Mouse (Mus musculus): ENCODE data around the gene Gas2l1. TPM values are rescaled to one million over a fixed set of nuclear protein-coding genes. Genes with fewer than 3 reads are reported as not detected.
"Not testable (repeated sequence)": the region's sequence is repeated elsewhere in the genome, so short reads cannot be mapped to it uniquely, and the experiment has no call there.

Gene Gas2l1
- 10 to 100 TPM; 19.0 to 21.2 TPM for total RNA-seq (2021)

GRCm38 (mm10) chr11:5065056-5065821 is at the start of gene Gas2l1:
Gene Gas2l1, minus strand, starts transcription at chr11:5065327.
- intact Hi-C loops (cut with DNase I) = loop anchor here (1.0 to 2.0 kb wide), 2 partner anchors 34 to 50 kb away; partner anchors contain the start of genes Ewsr1 and Rhbdd3

GRCm38 (mm10) chr11:5113645-5114044 is 48.5 kb upstream of the Gas2l1 start:
- no peak for DNase-seq (ENCODE audit: low spot score)
- intact Hi-C loops (cut with DNase I) = no loop called here

More at GRCm38 (mm10) chr11:5065056-5065821, at the start of gene Gas2l1:
- DNase-seq (ENCODE audit: low spot score) = peak; percentile 83

DNA sequence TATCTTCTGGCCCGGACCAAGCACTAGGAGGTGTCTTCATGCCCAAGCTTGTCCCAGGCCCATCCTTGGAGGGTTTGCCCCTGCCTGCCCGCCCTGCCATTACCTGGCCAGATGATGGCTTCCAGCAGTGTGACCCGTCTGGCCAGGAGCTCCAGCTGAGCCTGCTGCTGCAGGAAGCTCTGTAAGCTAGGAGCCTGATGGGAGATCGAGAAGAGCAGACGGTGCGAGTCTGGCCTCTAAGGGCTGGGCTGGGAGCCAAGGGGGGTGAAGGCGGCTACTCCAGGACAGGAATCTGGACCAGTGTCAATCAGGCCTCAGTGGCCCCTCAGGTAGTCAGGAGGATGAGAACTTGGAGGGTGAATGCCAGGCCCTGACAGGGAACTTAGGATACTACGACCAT is 44.3 kb upstream of the Gas2l1 start:
- intact Hi-C loops (cut with DNase I) = no loop called here
- DNase-seq (ENCODE audit: low spot score) = no peak

- intact Hi-C loops (cut with DNase I) = no loop called here
- no peak for DNase-seq (ENCODE audit: low spot score)
Measured at GRCm38 (mm10) chr11:5103986-5104509, 38.9 kb upstream of the Gas2l1 start.

DNA sequence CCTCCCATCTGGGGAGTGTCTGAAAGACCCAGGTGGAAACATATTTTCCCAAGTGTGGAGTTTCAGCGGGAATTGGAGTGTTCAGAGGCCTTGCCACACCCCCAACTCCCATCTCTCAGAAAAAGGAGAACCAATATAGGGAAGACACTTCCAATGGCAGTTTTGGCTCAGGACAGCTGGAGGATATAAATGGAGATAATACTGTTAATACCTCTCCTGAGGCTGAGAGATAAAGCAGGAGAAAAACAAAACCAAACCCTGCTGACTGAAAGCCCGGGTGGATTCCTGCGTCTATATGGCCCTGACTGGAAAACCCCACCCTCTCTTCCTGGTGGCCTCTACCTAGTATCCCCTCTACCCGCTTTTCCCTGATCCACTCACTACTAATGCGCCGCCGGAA is 37.3 kb upstream of the Gas2l1 start:
- intact Hi-C loops (cut with DNase I) = no loop called here
- no peak for DNase-seq (ENCODE audit: low spot score)

DNA sequence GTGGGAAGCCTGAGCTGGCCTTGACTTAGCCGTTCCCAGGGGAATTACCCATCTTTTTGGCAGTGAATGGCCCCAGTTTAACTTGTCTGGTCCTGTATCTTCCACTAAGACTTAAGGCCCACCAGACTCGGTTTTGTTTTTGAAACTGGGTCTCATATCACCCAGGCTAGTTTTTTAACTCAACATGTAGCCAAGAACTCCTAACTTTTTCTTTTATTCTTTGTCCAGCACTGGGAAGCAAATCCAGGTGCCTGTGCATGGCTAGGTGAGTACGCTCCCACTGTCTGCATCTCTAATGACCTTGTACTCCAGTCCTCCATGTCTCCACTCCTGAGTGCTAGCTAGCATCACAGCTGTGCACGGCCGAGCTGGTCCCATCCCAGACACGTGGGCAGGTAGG is 36.5 kb upstream of the Gas2l1 start:
- intact Hi-C loops (cut with DNase I) = no loop called here

DNA sequence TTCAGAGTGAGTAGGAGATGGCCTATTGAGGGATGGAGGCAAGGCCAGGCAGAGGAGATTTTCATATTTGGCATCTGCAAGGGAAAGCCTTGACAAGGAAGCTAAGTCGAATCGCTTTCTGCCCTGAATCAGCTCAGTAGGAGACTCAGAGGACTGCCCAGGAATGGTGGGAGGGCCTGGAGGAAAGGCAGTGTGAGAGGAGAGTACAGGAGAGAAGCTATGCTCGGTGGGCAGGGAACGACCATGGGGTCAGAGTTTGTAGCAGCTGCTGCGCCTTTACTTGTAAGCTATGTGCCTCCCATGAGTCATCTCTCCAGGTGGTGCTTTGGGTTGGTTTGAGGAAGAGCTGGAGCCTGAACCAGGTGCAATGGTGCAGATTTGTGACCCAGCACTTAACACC is 35.7 kb upstream of the Gas2l1 start:
- DNase-seq (ENCODE audit: low spot score) = no peak
- intact Hi-C loops (cut with DNase I) = no loop called here

More for the DNA sequence above, 36.5 kb upstream of the Gas2l1 start:
- no peak for DNase-seq (ENCODE audit: low spot score)

- intact Hi-C loops (cut with DNase I) = no loop called here
- DNase-seq (ENCODE audit: low spot score) = no peak
Measured at GRCm38 (mm10) chr11:5100283-5100682, 35.2 kb upstream of the Gas2l1 start.

GRCm38 (mm10) chr11:5099576-5100183 is 34.6 kb upstream of the Gas2l1 start:
- intact Hi-C loops (cut with DNase I) = loop anchor here (2.0 kb wide), 1 partner anchor 35 kb away; the partner anchor contains the start of gene Gas2l1
- DNase-seq (ENCODE audit: low spot score) = peak; percentile 68

GRCm38 (mm10) chr11:5098736-5099542 is 33.8 kb upstream of the Gas2l1 start, which contains the start of the genes Rhbdd3 and Ewsr1:
Gene Rhbdd3, plus strand, starts transcription at chr11:5098926.
Gene Ewsr1, minus strand, starts transcription at chr11:5099266.
- DNase-seq (ENCODE audit: low spot score) = peak; percentile 94
- intact Hi-C loops (cut with DNase I) = loop anchor here (2.0 kb wide), 1 partner anchor 34 kb away; the partner anchor contains the start of gene Gas2l1

DNA sequence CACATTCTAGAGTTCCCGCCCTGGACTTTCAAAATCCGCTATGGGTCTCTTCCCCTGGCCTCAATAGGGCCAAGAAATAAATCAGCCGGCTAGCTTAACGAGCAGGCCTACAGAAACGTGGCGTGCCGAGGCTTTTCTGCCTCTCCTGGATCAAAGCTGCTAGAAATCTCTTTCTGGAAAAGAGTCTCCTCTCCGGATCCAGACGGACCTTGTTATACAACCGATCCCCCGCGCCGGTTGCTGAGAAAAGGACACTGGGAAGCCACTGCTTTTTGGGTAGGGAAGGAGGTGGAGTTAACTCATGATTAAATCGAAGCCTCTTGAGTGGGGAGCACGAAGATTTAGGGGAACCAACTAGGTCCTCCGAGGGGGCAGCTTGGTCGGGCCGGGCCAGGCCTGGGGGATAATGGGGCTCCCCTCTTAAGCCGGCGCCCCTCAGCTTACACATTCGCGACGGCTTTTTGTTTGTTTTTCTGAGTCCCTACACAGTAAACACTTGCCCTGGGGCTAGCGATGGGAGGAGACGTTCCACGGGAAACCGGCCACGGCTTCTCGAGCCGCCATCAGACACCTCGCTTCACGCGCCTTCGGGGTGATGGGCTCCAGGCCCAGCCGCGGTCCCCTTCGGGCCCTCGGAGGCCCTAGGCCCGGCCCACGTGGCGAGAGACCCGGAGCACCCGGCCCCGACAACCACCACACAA is 33.1 kb upstream of the Gas2l1 start:
- intact Hi-C loops (cut with DNase I) = loop anchor here (2.0 kb wide), 1 partner anchor 33 kb away; the partner anchor contains the start of gene Gas2l1
- DNase-seq (ENCODE audit: low spot score) = peak; percentile 24

- DNase-seq (ENCODE audit: low spot score) = no peak
- intact Hi-C loops (cut with DNase I) = no loop called here
Measured at GRCm38 (mm10) chr11:5096480-5097020, 31.4 kb upstream of the Gas2l1 start.

- intact Hi-C loops (cut with DNase I) = no loop called here
- DNase-seq (ENCODE audit: low spot score) = no peak
Measured at GRCm38 (mm10) chr11:5095877-5096276, 30.8 kb upstream of the Gas2l1 start.

- DNase-seq (ENCODE audit: low spot score) = no peak
- intact Hi-C loops (cut with DNase I) = no loop called here
Measured at GRCm38 (mm10) chr11:5091706-5092105, 26.6 kb upstream of the Gas2l1 start.

GRCm38 (mm10) chr11:5089147-5089546 is 24.0 kb upstream of the Gas2l1 start:
- DNase-seq (ENCODE audit: low spot score) = no peak
- intact Hi-C loops (cut with DNase I) = no loop called here

DNA sequence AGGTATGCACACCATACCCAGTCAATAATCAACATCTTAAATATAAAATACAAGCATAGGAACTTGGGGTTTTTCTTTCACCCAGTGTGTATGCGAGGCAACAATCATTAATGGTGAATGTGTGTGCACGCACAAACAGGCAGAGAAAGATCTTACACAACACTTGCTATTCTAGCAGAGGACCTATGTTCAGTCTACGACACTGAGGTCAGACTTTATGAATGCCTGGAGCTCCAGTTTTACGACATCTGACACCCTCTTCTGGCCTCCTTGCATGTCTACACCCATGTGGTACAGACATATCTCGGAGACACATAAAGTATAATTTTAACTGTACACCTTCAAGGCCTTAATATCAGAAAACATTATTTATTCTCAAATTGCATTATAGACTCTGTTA is 11.7 kb upstream of the Gas2l1 start:
- DNase-seq (ENCODE audit: low spot score); intact Hi-C loops (cut with DNase I): not testable (repeated sequence)

DNA sequence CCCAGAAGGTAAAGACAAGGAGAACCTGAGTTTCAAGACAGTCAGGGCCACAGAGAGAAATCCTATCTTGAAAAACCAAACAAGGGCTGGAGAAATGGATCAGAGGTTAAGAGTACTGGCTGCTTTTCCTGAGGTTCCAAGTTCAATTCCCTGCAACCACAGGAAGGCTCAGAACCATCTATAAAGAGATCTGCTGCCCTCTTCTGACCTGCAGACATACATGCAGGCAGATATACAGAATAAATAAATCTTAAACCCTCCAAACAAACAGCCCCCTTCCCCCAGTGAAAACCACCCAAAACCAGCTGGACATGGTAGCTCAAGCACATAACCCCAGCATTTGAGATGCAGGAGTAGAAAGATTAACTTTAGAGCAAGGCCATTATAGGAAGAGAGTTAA is 10.6 kb upstream of the Gas2l1 start:
- DNase-seq (ENCODE audit: low spot score) = no peak
- intact Hi-C loops (cut with DNase I) = no loop called here

DNA sequence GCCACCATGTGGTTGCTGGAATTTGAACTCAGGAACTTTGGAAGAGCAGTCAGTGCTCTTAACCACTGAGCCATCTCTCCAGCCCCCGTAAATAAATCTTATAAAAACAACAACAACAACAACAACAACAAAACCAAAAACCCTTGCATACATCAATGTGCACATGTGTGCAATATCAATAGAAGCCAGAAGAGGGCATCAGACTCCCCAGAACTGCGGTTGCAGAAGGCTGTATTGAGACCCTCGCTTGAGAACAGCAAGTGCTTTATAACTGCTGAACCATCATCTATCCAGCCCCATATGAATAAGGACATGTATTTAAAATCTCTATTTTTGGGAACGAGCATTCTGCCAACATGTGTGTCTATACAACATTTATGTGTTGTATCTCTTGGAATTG is 9.8 kb upstream of the Gas2l1 start:
- intact Hi-C loops (cut with DNase I) = no loop called here
- DNase-seq (ENCODE audit: low spot score) = no peak
